Mouse (Mus musculus) thymus, postnatal 36 days (tissue): Measurements from ENCODE around the gene Stra6l.

Source experiments
- DNase-seq, 2 experiments: peaks; one replicate each; pipeline ENCODE4 v3.0.0; 2022; ENCODE audit warnings: mixed read lengths in 2 of 2

Stra6l gene

DNA sequence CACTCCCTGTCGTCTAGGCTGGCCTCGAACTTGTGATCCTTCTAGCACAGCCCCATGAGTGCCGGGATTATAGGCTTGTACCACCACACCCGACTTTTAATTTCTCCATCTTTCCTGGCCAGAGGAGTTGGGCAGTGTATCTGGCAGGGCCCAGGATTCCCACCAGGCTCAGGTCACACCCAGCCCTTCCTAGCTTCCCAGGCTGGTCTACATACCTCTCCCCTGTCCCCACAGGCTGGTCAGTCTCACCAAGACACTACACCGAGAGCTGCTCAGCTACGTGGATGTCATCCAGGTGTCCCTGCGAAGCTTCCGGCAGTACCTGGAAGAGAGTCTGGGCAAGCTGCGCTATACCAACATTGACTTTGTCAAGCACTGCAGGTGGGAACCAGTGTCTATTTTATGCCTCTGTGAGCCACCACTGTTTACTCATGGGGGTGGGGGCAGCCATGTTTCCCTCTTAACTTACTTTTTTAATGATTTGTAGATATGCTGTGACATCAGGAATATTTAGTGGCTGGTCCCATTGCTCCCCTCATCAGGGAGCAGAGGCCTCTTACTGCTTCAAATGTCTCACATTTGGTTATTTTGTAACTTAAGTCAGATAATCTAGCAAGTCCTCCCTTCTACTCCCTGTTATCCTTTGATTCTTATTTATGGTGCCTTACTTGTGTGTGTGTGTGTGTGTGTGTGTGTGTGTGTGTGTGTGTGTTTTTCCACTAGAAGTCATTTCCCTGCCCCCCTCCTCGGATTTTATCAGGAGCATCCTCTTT, 73.4 kb downstream of the Stra6l start:
- no peak for DNase-seq

DNA sequence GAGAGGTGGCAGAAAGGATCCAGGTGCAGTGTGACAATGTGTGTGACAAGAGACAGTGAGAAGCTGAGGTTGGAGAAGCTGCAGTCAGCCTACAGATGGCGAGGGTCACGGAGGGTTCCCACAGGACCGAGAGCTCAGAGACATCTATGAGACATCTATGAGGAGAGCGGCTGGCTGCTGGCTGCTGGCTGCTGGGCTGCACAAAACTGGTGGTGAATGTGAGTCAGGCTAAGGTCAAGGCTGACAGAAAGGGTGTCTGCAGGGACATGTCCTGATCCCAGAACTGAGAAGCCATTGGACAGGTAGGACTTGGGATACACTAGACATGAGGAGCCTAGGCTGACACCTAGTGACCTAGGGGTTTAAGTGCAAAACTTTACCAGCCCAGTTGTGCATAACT, 75.5 kb downstream of the Stra6l start:
- DNase-seq = no peak

DNA sequence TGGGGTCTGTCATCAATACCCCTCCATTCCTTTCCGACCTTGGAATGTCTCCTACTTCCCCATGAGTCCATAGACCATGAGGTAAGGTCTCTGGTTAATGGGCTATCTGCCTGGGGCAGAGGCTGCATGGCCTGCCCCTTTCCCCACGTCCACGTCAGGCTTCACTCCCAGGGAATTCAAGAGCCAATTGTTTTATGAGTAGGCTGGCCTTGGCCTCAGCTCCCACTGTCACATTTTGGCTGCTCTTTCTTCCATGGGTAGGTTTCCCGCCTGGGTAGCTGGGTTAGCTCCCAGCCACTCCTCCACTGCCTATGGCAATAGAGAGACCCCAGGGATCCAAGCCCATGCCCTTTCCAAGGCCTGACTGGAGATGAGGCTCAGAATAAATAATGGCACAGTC, 80.1 kb downstream of the Stra6l start:
- DNase-seq = no peak
